Mouse (Mus musculus): Measurements from ENCODE around the gene Ktn1. TPM values are rescaled to one million over a fixed set of nuclear protein-coding genes. Genes with fewer than 3 reads are reported as not detected.

The Ktn1 gene
- polyA plus RNA-seq, 1 experiment from 2014 or later: 14.0 TPM

DNA sequence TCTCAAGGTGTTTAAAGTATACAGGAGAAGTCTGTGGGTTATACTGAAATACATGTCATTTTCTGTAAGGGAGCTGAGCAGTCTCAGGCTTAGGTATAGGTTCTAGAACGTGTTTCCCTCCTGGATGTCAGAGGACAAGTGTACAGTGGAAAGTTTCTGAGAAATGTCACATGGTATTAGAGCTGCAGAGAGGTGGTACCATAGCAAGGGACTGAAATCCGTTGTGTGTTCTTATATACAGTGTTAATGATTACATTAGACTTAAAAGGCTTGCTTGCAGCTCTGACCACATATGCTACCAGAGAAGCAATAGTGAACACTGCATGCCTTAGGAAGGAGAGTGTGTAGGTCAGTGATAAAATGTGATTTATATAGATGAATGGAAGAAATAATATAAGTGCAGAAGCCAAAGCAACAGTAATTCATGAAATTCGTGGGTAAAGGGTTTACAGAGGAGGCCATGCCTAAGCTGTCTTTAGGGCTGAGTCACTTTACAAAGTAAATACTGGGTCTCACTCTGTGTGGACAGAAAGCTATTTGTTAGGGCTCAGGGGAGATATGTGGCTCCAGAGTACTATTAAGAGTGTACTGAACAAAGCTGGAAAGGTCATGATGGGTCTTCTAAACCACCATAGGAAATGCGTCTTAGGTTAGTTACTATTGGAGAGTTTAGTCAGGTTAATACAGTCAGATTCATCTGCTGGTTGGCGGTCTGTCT, 17.0 kb downstream of the Ktn1 start:
- no peak for DNase-seq
- WGBS (ENCODE audit: insufficient replicate concordance): 70% methylated on average over 5 of the region's 5 CpGs
- Histone ChIP-seq H3K9me3 (replicated peaks) (no peaks in the 10 kb centered on the region), H3K4me1 (replicated peaks) (0 out of 2 replicates have a peak, but pooled peaks cover 3% of the 10 kb centered on the region), H3K4me3 (replicated peaks) (no peak overlapping the region), H3K27ac (no peak overlapping the region), H3K27me3 (no peaks in the 10 kb centered on the region), H3K4me2 (no peak overlapping the region), H3K36me3 (peaks cover 22% of the 10 kb centered on the region), H3K9ac (no peak overlapping the region)
- peak; percentile 47 for ATAC-seq (ENCODE audit: low read depth)

DNA sequence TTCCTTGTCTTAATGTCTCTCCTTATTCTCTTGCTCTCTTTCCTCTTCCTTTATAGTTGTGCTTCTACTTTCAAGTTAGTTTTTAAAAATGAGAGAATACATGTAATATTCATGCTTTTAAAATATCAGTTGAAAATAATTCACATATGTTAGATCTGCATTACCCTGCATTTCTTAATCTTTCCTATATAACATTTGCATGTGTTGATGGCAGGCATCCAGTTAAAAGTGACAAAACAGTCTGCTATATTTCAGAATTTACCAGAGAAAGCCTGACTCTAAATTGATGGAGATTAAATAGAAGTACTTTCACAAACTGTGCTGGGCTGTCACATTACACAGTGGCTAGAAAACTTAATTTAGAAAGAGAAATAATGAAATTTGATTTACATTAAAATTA, 19.8 kb downstream of the Ktn1 start:
- DNase-seq: no peak
- Histone ChIP-seq H3K27me3 (no peaks in the 10 kb centered on the region), H3K4me3 (replicated peaks) (no peak overlapping the region), H3K9ac (no peak overlapping the region), H3K4me1 (replicated peaks) (0 out of 2 replicates have a peak, but pooled peaks cover 3% of the 10 kb centered on the region), H3K4me2 (no peak overlapping the region), H3K27ac (no peak overlapping the region), H3K9me3 (replicated peaks) (no peaks in the 10 kb centered on the region), H3K36me3 (peaks cover 24% of the 10 kb centered on the region)
- ATAC-seq (ENCODE audit: low read depth): no peak

DNA sequence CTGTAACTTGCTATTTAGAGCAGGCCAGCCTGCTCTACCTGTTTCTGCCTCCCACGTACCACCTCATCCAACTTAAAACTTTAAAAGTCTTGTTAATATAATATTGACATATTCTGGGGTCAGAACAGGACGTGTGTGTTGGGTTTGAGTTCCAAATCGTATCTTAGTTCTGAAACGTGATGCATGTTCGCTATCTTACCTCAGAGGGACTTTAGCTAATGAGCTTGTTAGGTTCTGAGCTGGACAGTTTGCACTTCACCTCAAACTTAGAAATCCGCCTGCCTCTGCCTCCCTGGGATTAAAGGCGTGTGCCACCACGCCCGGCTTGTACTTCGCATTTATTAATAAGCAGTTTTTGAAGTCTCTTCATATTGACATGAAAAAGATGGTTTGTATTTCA, 34.6 kb downstream of the Ktn1 start:
- Histone ChIP-seq H3K36me3 (peaks cover 55% of the 10 kb centered on the region), H3K4me3 (replicated peaks) (no peak overlapping the region), H3K4me2 (no peak overlapping the region), H3K27ac (no peak overlapping the region), H3K9ac (no peak overlapping the region), H3K9me3 (replicated peaks) (no peaks in the 10 kb centered on the region), H3K4me1 (replicated peaks) (no peaks in the 10 kb centered on the region), H3K27me3 (no peaks in the 10 kb centered on the region)
- DNase-seq: no peak
- no peak for ATAC-seq (ENCODE audit: low read depth)
- WGBS (ENCODE audit: insufficient replicate concordance): 77% methylated on average over 10 of the region's 10 CpGs

DNA sequence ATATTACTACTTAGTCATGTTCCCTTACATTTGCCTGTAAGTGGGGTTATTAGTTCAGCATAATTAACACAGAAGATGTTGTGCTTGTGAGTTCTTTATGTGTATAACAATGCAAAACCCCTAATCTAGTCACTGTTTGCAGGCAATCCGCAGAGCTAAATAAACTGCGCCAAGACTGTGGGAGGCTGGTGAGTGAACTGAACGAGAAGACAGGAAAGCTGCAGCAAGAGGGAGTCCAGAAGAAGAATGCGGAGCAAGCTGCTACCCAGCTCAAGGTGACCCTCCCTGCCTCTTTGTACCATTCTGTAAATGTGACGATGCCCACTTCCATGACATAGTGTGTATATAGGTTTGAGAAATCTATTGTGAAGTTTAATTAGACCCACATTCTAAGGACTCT, 36.3 kb downstream of the Ktn1 start:
- no peak overlapping the region for H3K4me3 ChIP-seq (replicated peaks)
- H3K9me3 ChIP-seq (replicated peaks): no peaks in the 10 kb centered on the region
- H3K36me3 ChIP-seq: peaks cover 53% of the 10 kb centered on the region
- 85% methylated on average over 5 of the region's 5 CpGs for WGBS (ENCODE audit: insufficient replicate concordance)
- H3K4me2 ChIP-seq: no peak overlapping the region
- DNase-seq (no peak), ATAC-seq (ENCODE audit: low read depth) (no peak)
- H3K9ac ChIP-seq: no peak overlapping the region
- no peaks in the 10 kb centered on the region for H3K27me3 ChIP-seq
- no peaks in the 10 kb centered on the region for H3K4me1 ChIP-seq (replicated peaks)
- H3K27ac ChIP-seq: no peak overlapping the region

DNA sequence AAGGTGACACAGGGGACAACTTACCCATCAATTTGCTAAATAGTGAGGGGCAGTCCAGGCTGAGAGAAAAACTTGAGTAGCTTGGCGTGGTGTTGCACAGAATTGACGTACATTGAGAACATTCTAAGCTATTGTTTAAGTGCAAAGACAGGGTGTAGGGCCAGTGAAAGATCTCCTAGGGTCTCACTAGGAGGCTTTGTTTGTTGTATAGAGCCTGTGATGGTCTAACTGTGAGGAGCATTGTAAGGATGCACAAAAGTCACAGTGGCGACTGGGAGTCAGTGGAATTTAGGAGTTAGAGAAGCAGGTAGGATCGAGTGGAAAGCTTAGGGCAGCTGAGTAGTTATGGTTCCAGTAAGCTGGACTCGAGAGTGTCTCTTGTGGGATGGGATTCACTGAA, 50.9 kb downstream of the Ktn1 start:
- ATAC-seq (ENCODE audit: low read depth) (no peak), DNase-seq (no peak)
- Histone ChIP-seq H3K4me1 (replicated peaks) (no peaks in the 10 kb centered on the region), H3K27me3 (no peaks in the 10 kb centered on the region), H3K4me3 (replicated peaks) (no peak overlapping the region), H3K27ac (no peak overlapping the region), H3K36me3 (peaks cover 28% of the 10 kb centered on the region), H3K9ac (no peak overlapping the region), H3K9me3 (replicated peaks) (no peaks in the 10 kb centered on the region), H3K4me2 (no peak overlapping the region)
- WGBS (ENCODE audit: insufficient replicate concordance): 77% methylated on average over 5 of the region's 5 CpGs

DNA sequence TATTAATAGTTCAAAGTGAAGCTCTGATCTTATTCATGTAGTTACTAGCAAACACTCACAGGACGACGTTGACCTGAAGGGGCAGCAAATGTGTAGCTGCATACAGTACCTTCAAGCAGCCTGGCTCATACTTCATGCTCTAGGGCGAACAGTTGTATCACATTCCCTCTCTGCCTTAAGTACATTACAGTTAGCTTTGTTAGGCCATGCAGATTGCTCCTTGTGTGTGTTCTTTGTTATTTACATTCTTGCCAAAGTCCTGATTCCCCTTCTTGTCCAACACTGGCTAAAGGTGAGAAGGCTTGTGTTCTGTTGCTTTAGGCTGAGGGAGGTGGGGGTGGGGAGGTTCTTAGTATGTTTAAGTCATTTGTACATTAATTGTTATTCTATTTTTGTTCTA, 61.3 kb downstream of the Ktn1 start:
- DNase-seq (no peak), ATAC-seq (ENCODE audit: low read depth) (no peak)
- Histone ChIP-seq H3K9ac (no peak overlapping the region), H3K9me3 (replicated peaks) (no peaks in the 10 kb centered on the region), H3K27ac (no peak overlapping the region), H3K4me1 (replicated peaks) (no peaks in the 10 kb centered on the region), H3K4me2 (no peak overlapping the region), H3K27me3 (no peaks in the 10 kb centered on the region), H3K36me3 (peaks cover 55% of the 10 kb centered on the region), H3K4me3 (replicated peaks) (no peak overlapping the region)
- WGBS (ENCODE audit: insufficient replicate concordance): 78% methylated on average over 3 of the region's 3 CpGs

DNA sequence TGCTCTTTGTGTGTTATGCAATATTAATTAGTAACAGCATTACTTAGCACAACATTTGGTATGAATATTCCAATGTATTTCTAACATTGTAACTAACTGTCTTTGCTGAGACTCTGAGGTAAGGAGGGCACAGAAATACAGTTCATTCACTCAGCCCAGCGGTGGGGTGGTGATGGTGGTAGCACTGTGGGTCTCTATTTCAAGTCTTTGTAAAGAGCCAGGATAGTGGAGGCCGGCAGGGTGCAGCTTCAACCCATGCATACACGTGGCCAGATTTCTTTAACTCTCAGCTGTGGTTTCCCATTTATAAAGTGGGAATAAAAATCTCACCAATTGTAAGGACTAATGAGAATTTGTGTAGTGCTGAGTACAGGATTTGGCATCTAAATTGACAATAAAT, 67.5 kb downstream of the Ktn1 start:
- H3K9me3 ChIP-seq (replicated peaks): no peaks in the 10 kb centered on the region
- no peaks in the 10 kb centered on the region for H3K27me3 ChIP-seq
- H3K4me3 ChIP-seq (replicated peaks): no peak overlapping the region
- no peak overlapping the region for H3K27ac ChIP-seq
- ATAC-seq (ENCODE audit: low read depth) (no peak), DNase-seq (no peak)
- WGBS (ENCODE audit: insufficient replicate concordance): 76% methylated on average over 3 of the region's 3 CpGs
- H3K4me1 ChIP-seq (replicated peaks): no peaks in the 10 kb centered on the region
- peaks cover 25% of the 10 kb centered on the region for H3K36me3 ChIP-seq
- no peak overlapping the region for H3K4me2 ChIP-seq
- H3K9ac ChIP-seq: no peak overlapping the region

DNA sequence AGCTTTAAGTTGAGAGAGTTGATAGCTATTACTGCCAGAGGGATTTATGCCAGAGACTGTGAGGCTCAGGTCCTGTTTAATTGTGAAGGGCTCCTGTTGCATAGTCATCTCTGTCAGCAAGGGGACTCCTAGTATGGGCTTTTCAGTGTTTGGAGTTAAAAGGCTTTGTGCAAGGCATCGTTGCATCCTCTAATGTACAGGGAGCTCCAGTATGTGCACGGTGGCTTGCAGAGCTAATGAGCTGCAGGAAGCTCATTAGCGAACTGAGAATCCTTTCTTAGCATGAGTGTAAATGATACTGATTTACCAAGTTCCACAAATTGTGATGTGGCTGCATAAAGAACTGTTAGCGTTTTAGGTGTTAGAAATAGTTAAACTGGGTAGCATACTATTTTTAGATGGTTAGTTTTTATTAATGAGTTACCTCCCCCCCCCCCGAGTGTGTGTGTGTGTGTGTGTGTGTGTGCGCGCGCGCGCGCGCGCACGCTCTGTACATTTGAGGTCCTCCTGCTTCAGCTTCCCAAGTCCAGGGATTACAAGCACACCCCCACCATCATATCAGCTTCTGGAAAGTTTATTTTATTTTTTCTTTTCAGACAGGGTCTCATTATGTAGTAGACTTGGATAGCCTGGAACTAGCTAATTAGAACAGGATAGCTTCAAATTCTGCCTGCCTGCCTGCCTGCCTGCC, 69.8 kb downstream of the Ktn1 start:
- no peak overlapping the region for H3K27ac ChIP-seq
- 92% methylated on average over 14 of the region's 14 CpGs for WGBS (ENCODE audit: insufficient replicate concordance)
- no peak overlapping the region for H3K4me3 ChIP-seq (replicated peaks)
- H3K4me2 ChIP-seq: no peak overlapping the region
- no peaks in the 10 kb centered on the region for H3K27me3 ChIP-seq
- no peak overlapping the region for H3K9ac ChIP-seq
- no peaks in the 10 kb centered on the region for H3K4me1 ChIP-seq (replicated peaks)
- H3K36me3 ChIP-seq: peaks cover 16% of the 10 kb centered on the region
- no peak for ATAC-seq (ENCODE audit: low read depth)
- no peaks in the 10 kb centered on the region for H3K9me3 ChIP-seq (replicated peaks)
- DNase-seq: no peak

DNA sequence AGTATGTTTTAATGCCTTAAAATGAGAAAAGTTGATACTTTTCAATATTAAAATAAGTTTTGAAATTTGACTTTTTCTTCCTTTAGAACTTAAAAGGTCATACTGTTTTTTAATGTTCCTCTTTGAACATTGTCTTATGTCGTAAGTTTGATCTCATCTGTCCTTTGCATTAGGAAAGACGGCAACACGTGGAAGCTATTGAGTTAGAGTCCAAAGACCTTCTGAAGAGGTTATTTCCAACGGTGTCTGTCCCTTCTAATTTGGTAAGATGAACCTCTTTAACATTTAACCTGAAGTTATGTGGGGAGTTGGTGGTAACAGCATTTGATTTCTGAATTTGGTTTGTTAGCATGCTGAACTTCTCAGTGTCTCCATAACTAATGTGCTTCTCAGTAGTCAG, 71.8 kb downstream of the Ktn1 start:
- peaks cover 29% of the 10 kb centered on the region for H3K36me3 ChIP-seq
- no peaks in the 10 kb centered on the region for H3K27me3 ChIP-seq
- no peaks in the 10 kb centered on the region for H3K9me3 ChIP-seq (replicated peaks)
- no peak overlapping the region for H3K9ac ChIP-seq
- DNase-seq: no peak
- no peak overlapping the region for H3K4me3 ChIP-seq (replicated peaks)
- no peak overlapping the region for H3K4me2 ChIP-seq
- no peak for ATAC-seq (ENCODE audit: low read depth)
- WGBS (ENCODE audit: insufficient replicate concordance): 80% methylated on average over 4 of the region's 4 CpGs
- no peak overlapping the region for H3K27ac ChIP-seq
- no peaks in the 10 kb centered on the region for H3K4me1 ChIP-seq (replicated peaks)

DNA sequence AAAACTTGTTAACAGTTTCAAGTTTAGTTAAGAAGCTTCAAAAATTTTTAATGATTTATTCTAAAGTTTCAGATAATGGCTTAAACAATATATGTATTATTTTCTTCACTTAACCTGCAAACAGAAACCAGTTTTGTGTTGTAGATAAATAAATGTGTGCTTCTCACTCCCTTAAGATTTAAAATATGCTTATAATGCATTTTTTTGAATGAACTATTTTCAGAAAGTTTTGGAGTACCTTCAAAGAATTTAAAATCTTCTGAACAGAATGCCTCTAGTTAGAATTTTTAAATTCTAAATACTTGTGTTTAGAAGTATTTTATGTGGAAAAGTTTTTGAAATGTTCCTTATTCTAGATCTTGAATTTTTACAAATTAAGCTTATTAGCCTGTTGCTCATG, 74.8 kb downstream of the Ktn1 start:
- ATAC-seq (ENCODE audit: low read depth): no peak
- Histone ChIP-seq H3K4me3 (replicated peaks) (no peak overlapping the region), H3K27me3 (no peaks in the 10 kb centered on the region)

DNA sequence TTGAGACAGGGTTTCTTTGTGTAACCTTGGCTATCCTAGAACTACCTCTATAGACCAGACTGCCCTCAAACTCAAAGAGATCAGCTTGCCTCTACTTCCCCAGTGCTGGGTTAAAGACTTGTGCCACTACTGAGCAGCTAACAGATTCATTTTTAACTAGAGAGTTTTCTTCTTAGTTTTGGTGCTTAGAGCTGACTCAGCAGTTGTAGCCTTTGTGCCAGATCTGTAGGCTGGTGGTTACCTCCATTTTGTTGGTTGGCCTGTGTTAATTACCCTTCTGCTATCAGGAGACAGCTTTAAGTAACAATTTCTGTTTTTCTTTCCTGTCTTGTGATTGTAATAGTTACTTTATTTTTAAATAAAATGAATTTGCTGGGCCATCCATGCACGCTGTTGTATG, 80.3 kb downstream of the Ktn1 start:
- Histone ChIP-seq H3K27me3 (no peaks in the 10 kb centered on the region), H3K4me3 (replicated peaks) (no peak overlapping the region), H3K36me3 (peaks cover 75% of the 10 kb centered on the region), H3K4me2 (no peak overlapping the region), H3K9ac (no peak overlapping the region), H3K9me3 (replicated peaks) (no peaks in the 10 kb centered on the region), H3K4me1 (replicated peaks) (no peaks in the 10 kb centered on the region), H3K27ac (no peak overlapping the region)
- ATAC-seq (ENCODE audit: low read depth) (no peak), DNase-seq (no peak)
- 73% methylated on average over 1 of the region's 1 CpGs for WGBS (ENCODE audit: insufficient replicate concordance)

More for the DNA sequence above, 74.8 kb downstream of the Ktn1 start:
- Histone ChIP-seq H3K9me3 (replicated peaks) (no peaks in the 10 kb centered on the region), H3K36me3 (peaks cover 38% of the 10 kb centered on the region), H3K4me1 (replicated peaks) (no peaks in the 10 kb centered on the region), H3K27ac (no peak overlapping the region), H3K9ac (no peak overlapping the region), H3K4me2 (no peak overlapping the region)
- no peak for DNase-seq

DNA sequence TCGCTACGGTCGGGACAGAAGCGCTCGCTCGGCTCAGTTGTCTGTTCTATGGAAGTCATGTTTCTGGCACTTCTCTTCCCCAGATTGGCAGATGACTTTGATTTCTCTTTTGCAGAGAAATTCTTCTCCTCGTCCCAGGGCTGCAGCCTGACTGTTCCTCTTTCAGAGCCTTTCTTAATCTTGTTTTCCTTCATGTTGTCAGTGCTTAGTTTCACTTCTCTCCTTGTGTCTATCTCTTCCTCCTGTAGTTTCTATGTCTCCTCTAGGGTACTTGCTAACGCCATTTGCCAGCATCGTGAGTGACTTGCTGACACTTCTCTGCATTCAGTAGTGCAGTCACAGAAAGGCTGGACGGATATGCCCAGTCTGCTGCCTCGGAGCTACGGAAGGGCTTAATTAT, 87.1 kb downstream of the Ktn1 start:
- H3K27me3 ChIP-seq: no peaks in the 10 kb centered on the region
- no peaks in the 10 kb centered on the region for H3K9me3 ChIP-seq (replicated peaks)
- H3K27ac ChIP-seq: no peak overlapping the region
- peaks cover 58% of the 10 kb centered on the region for H3K36me3 ChIP-seq
- no peak overlapping the region for H3K9ac ChIP-seq
- ATAC-seq (ENCODE audit: low read depth) (no peak), DNase-seq (no peak)
- H3K4me1 ChIP-seq (replicated peaks): no peaks in the 10 kb centered on the region
- WGBS (ENCODE audit: insufficient replicate concordance): 79% methylated on average over 12 of the region's 12 CpGs
- no peak overlapping the region for H3K4me2 ChIP-seq
- H3K4me3 ChIP-seq (replicated peaks): no peak overlapping the region
